Mouse (Mus musculus) ES-Bruce4 (cell line): ENCODE measurements around the gene Samd1. TPM values are rescaled to one million over a fixed set of nuclear protein-coding genes. Genes with fewer than 3 reads are reported as not detected.

Experiments used
- H3K27ac ChIP-seq: 2 replicates; pipeline ENCODE4 v1.5.1; 2012; ENCODE audit warnings: low read length, inconsistent platforms; ENCODE audit not compliant: insufficient read depth
- H3K27me3 ChIP-seq: 2 replicates; pipeline ENCODE4 v1.6.1; 2012; ENCODE audit warnings: mild to moderate bottlenecking, low read length, inconsistent platforms; ENCODE audit not compliant: control insufficient read depth, poor library complexity, insufficient read depth, severe bottlenecking
- H3K36me3 ChIP-seq: 2 replicates; pipeline ENCODE4 v1.6.1; 2012; ENCODE audit warnings: inconsistent platforms, mild to moderate bottlenecking, low read length, moderate library complexity; ENCODE audit not compliant: control insufficient read depth, poor library complexity, insufficient read depth, severe bottlenecking
- H3K4me1 ChIP-seq: one replicate; pipeline ENCODE4 v1.8.1; 2011; ENCODE audit warnings: low read length; ENCODE audit not compliant: control insufficient read depth, insufficient read depth
- H3K4me3 ChIP-seq: 2 replicates; pipeline ENCODE4 v1.5.1; 2011; ENCODE audit warnings: low read depth, mild to moderate bottlenecking, low read length
- H3K9ac ChIP-seq: 2 replicates; pipeline ENCODE4 v1.6.1; 2012; ENCODE audit warnings: low read depth, mild to moderate bottlenecking, inconsistent platforms; ENCODE audit not compliant: poor library complexity, severe bottlenecking
- H3K9me3 ChIP-seq: replicated peaks from 2 replicates; pipeline ENCODE4 v1.6.1; 2012; ENCODE audit warnings: mild to moderate bottlenecking, low read length, inconsistent platforms; ENCODE audit not compliant: control insufficient read depth, poor library complexity, insufficient read depth, severe bottlenecking
- CTCF ChIP-seq: IDR thresholded peaks from one replicate; pipeline ENCODE4 v1.8.1; 2011; ENCODE audit warnings: low read depth, low read length
- EP300 ChIP-seq: IDR thresholded peaks from 2 replicates; pipeline ENCODE4 v1.6.1; 2011; ENCODE audit warnings: low read depth, low read length; ENCODE audit not compliant: insufficient read depth
- POLR2A ChIP-seq: IDR thresholded peaks from one replicate; pipeline ENCODE4 v1.8.1; 2011; ENCODE audit warnings: low read length; ENCODE audit not compliant: insufficient read depth
- polyA plus RNA-seq: library from polyadenylated mRNA; stranded (reverse); fragments of >200 nt; gene quantifications from 2 replicates; pipeline ENCODE4 v1.2.4, GENCODE M21; 2011; ENCODE audit warnings: low read depth; ENCODE audit not compliant: missing spikeins, insufficient read depth, insufficient read length

Samd1 gene
- polyA plus RNA-seq, 1 experiment: 79.7 TPM

- TF ChIP-seq EP300 (no peak), POLR2A (no peak), CTCF (no peak)
- H3K36me3 ChIP-seq: no peaks in the 10 kb centered on the region
- no peaks in the 10 kb centered on the region for H3K4me1 ChIP-seq
- peak within 1 kb of the TSS; percentile 69 for H3K9ac ChIP-seq
- H3K4me3 ChIP-seq: peak within 1 kb of the TSS; percentile 57
- H3K27ac ChIP-seq: no peak within 1 kb of the TSS
- H3K27me3 ChIP-seq: no peaks in the 10 kb centered on the region
- H3K9me3 ChIP-seq: no peaks in the 10 kb centered on the region
These were observed 47.4 kb downstream of the Samd1 start, which contains the start of gene Rln3 for GRCm38 (mm10) chr8:84044900-84045299. TSS of gene Rln3 (minus strand) at chr8:84045000.

GRCm38 (mm10) chr8:84046505-84046904 lies 49.0 kb downstream of the Samd1 start:
- H3K27ac ChIP-seq: no peak overlapping the region
- no peaks in the 10 kb centered on the region for H3K27me3 ChIP-seq
- H3K4me3 ChIP-seq: no peak overlapping the region
- H3K9me3 ChIP-seq: no peaks in the 10 kb centered on the region
- H3K4me1 ChIP-seq: no peaks in the 10 kb centered on the region
- H3K36me3 ChIP-seq: no peaks in the 10 kb centered on the region
- no peak overlapping the region for H3K9ac ChIP-seq
- TF ChIP-seq CTCF (peak; percentile 26), POLR2A (no peak), EP300 (no peak)

DNA sequence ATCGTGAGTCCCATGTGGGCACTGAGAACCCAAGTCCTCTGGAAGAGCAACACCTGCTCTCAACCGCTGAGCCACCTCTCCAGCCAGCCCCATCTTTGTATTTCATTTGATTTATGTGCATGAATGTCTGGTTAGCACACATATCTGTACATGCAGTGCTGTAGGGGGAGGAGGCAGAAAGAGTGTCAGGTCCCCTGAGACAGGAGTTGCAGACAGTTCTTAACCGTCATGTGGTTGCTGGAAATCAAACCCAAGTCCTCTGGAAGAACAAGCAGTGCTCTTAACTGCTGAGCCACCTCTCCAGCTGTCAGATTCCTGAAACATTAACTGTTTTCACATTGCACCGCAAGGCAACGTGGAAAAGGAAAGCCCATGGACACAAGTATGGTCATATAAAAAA lies 50.7 kb downstream of the Samd1 start:
- H3K9me3 ChIP-seq: no peaks in the 10 kb centered on the region; the same call in 1 of the 2 replicates
- no peaks in the 10 kb centered on the region for H3K4me1 ChIP-seq
- no peak overlapping the region for H3K27ac ChIP-seq
- no peaks in the 10 kb centered on the region for H3K27me3 ChIP-seq
- no peaks in the 10 kb centered on the region for H3K36me3 ChIP-seq
- no peak for TF ChIP-seq CTCF
- no peak for TF ChIP-seq POLR2A
- no peak for TF ChIP-seq EP300
- no peak overlapping the region for H3K4me3 ChIP-seq
- H3K9ac ChIP-seq: no peak overlapping the region

Other genes with a start within 250 kb of the Samd1 start
- gene Adgrl1, start 97.6 kb upstream of the Samd1 start, polyA plus RNA-seq: 64.0 and 64.7 TPM in 2 replicates
- 0.47 and 0.78 TPM in 2 replicates for gene Gm10644, start 42.5 kb upstream of the Samd1 start, polyA plus RNA-seq
- 26.3 and 29.3 TPM in 2 replicates for gene Asf1b, start 42.2 kb upstream of the Samd1 start, polyA plus RNA-seq
- 51.8 and 54.1 TPM in 2 replicates for gene Prkaca, start 24.7 kb upstream of the Samd1 start, polyA plus RNA-seq
- 1.5 and 2.4 TPM in 2 replicates for gene 1700067K01Rik, start 3.8 kb downstream of the Samd1 start, polyA plus RNA-seq
- 11.2 and 15.9 TPM in 2 replicates for gene 2210011C24Rik, start 14.5 kb downstream of the Samd1 start, polyA plus RNA-seq
- 61.7 and 62.8 TPM in 2 replicates for gene Palm3, start 23.8 kb downstream of the Samd1 start, polyA plus RNA-seq
- gene Il27ra, start 44.9 kb downstream of the Samd1 start, polyA plus RNA-seq: 0.33 and 0.61 TPM in 2 replicates
- gene Rln3, start 47.3 kb downstream of the Samd1 start, polyA plus RNA-seq: 1.4 and 1.9 TPM in 2 replicates
- gene Gm10643, start 67.5 kb downstream of the Samd1 start, polyA plus RNA-seq: 0.56 and 0.76 TPM in 2 replicates
- gene Rfx1, start 69.2 kb downstream of the Samd1 start, polyA plus RNA-seq: 9.6 and 10.5 TPM in 2 replicates
- 43.4 and 44.0 TPM in 2 replicates for gene Dcaf15, start 107.1 kb downstream of the Samd1 start, polyA plus RNA-seq
- gene Podnl1, start 128.3 kb downstream of the Samd1 start, polyA plus RNA-seq: 0.33 TPM in 1 of 2 replicates, not detected in the other
- gene Cc2d1a, start 150.3 kb downstream of the Samd1 start, polyA plus RNA-seq: 18.0 and 27.2 TPM in 2 replicates
- gene 4930432K21Rik, start 150.4 kb downstream of the Samd1 start, polyA plus RNA-seq: 3.8 and 4.7 TPM in 2 replicates
- 3.0 and 4.3 TPM in 2 replicates for gene Nanos3, start 187.5 kb downstream of the Samd1 start, polyA plus RNA-seq
- gene Zswim4, start 239.4 kb downstream of the Samd1 start, polyA plus RNA-seq: 14.8 and 15.4 TPM in 2 replicates